Mouse (Mus musculus) liver, embryonic 14.5 days (tissue): ENCODE results near the gene Selenov. TPM values are rescaled to one million over a fixed set of nuclear protein-coding genes. Genes with fewer than 3 reads are reported as not detected.
A peak's percentile ranks its signal among the peaks of the same experiment; 100 is the strongest.

ENCODE experiments used
- ATAC-seq: fragments of 200-750 bp; cut with Nextera tagmentation; 2 replicates; pipeline ENCODE4 v1.8.0; 2017; ENCODE audit warnings: moderate number of reproducible peaks, mild to moderate bottlenecking, moderate library complexity; ENCODE audit not compliant: insufficient read depth
- DNase-seq, 3 experiments: peaks; one replicate each; pipeline ENCODE4 v3.0.0-alpha.2; 2012 to 2013; ENCODE audit warnings: low read depth in 3 of 3, low spot score in 3 of 3
- H3K27ac ChIP-seq: fragments of 300-500 bp; sonication (generic); 2 replicates; pipeline ENCODE4 v1.5.1; 2014; ENCODE audit warnings: moderate library complexity, mild to moderate bottlenecking, control low read depth, inconsistent platforms
- H3K27me3 ChIP-seq: fragments of 300-500 bp; sonication (generic); 2 replicates; pipeline ENCODE4 v1.6.1; 2014; ENCODE audit warnings: mild to moderate bottlenecking, low read length, moderate library complexity; ENCODE audit not compliant: control insufficient read depth, insufficient read depth
- H3K36me3 ChIP-seq: fragments of 300-500 bp; sonication (generic); replicated peaks from 2 replicates; pipeline ENCODE4 v1.6.1; 2014; ENCODE audit warnings: low read depth; ENCODE audit not compliant: control insufficient read depth, insufficient read depth
- H3K4me1 ChIP-seq, 2 experiments: fragments of 200-500 bp in 1 of 2; fragments of 300-500 bp in 1 of 2; sonication (generic) in 1 of 2; replicated peaks; 2 replicates each; pipeline ENCODE4 v1.6.1; 2012 to 2014; ENCODE audit warnings: antibody characterized with exemption in 1 of 2, inconsistent platforms in 1 of 2, low read length in 1 of 2; ENCODE audit not compliant: control insufficient read depth in 2 of 2, insufficient read depth in 2 of 2
- H3K4me2 ChIP-seq: fragments of 300-500 bp; sonication (generic); 2 replicates; pipeline ENCODE4 v1.6.1; 2014; ENCODE audit warnings: low read depth, mild to moderate bottlenecking, control low read depth, moderate library complexity
- H3K4me3 ChIP-seq, 2 experiments: fragments of 200-500 bp in 1 of 2; fragments of 300-500 bp in 1 of 2; sonication (generic) in 1 of 2; 2 replicates each; pipeline ENCODE4 v1.5.1; 2012 to 2014; ENCODE audit warnings: low read depth in 2 of 2, low read length in 2 of 2, mild to moderate bottlenecking in 2 of 2, control low read depth in 1 of 2, inconsistent platforms in 1 of 2, moderate library complexity in 1 of 2; ENCODE audit not compliant: insufficient read depth in 1 of 2
- H3K9ac ChIP-seq: fragments of 300-500 bp; sonication (generic); replicated peaks from 2 replicates; pipeline ENCODE4 v1.6.1; 2014; ENCODE audit warnings: mild to moderate bottlenecking, control low read depth, moderate library complexity
- H3K9me3 ChIP-seq: fragments of 300-500 bp; sonication (generic); 2 replicates; pipeline ENCODE4 v1.6.1; 2016; ENCODE audit warnings: low read length, mixed read lengths; ENCODE audit not compliant: control insufficient read depth
- CTCF ChIP-seq: IDR thresholded peaks from 2 replicates; pipeline ENCODE4 v1.5.1; 2016; ENCODE audit warnings: antibody characterized with exemption, low read depth, control low read depth
- EP300 ChIP-seq: IDR thresholded peaks from 2 replicates; pipeline ENCODE4 v1.6.1; 2016; ENCODE audit warnings: antibody characterized with exemption, low read depth
- WGBS: fragments of 180-500 bp; shearing (Covaris S2); extraction: QIAGEN DNeasy Blood & Tissue Kit; methylation state at CpG from one replicate; pipeline ENCODE4 v1.1.7; 2014; ENCODE audit not compliant: insufficient replicate concordance; 5-methylcytosine and 5-hydroxymethylcytosine counted together
- polyA plus RNA-seq, 2 experiments: library from polyadenylated mRNA; depleted of rRNA in 1 of 2; stranded (reverse) in 1 of 2; unstranded in 1 of 2; fragments of >200 nt; fragmentation: Nextera tagmentation in 1 of 2; extraction: Ambion mirVana in 1 of 2; gene quantifications; 2 replicates each; pipeline versions ENCODE4 v1.2.1 to v1.2.3; 2012 to 2014

Selenov gene
- polyA plus RNA-seq, 2 experiments: not detected

- Histone ChIP-seq H3K9me3 (no peaks in the 10 kb centered on the region), H3K4me1 (peaks cover 4 to 5% of the 10 kb centered on the region in 2 experiments), H3K36me3 (peaks cover 10% of the 10 kb centered on the region), H3K27ac (no peak overlapping the region), H3K27me3 (no peaks in the 10 kb centered on the region), H3K9ac (no peak overlapping the region), H3K4me3 (no peak overlapping the region), H3K4me2 (no peak overlapping the region)
- TF ChIP-seq CTCF: no peak
- no peak for TF ChIP-seq EP300
- 79% methylated on average over 4 of the region's 4 CpGs for WGBS
- DNase-seq (no peak), ATAC-seq (no peak)
These were observed 43.5 kb upstream of the Selenov start for GRCm38 (mm10) chr7:28334534-28334933.

- no peaks in the 10 kb centered on the region for H3K9me3 ChIP-seq
- H3K4me1 ChIP-seq: no peaks in the 10 kb centered on the region
- WGBS: 89% methylated on average over 2 of the region's 2 CpGs
- TF ChIP-seq EP300: no peak
- TF ChIP-seq CTCF: no peak
- DNase-seq (no peak), ATAC-seq (no peak)
- H3K9ac ChIP-seq: no peak overlapping the region
- no peak overlapping the region for H3K4me2 ChIP-seq
- no peak overlapping the region for H3K4me3 ChIP-seq
- no peaks in the 10 kb centered on the region for H3K27me3 ChIP-seq
- no peak overlapping the region for H3K27ac ChIP-seq
- peaks cover 52% of the 10 kb centered on the region for H3K36me3 ChIP-seq
These were observed 37.3 kb upstream of the Selenov start for GRCm38 (mm10) chr7:28328260-28328659.

- Histone ChIP-seq H3K4me1 (no peaks in the 10 kb centered on the region), H3K4me2 (no peak overlapping the region), H3K9ac (no peak overlapping the region), H3K36me3 (peaks cover 66% of the 10 kb centered on the region), H3K27ac (no peak overlapping the region), H3K4me3 (no peak overlapping the region), H3K9me3 (no peaks in the 10 kb centered on the region), H3K27me3 (no peaks in the 10 kb centered on the region)
- no peak for TF ChIP-seq CTCF
- no peak for TF ChIP-seq EP300
- ATAC-seq (no peak), DNase-seq (no peak)
- 70% methylated on average over 4 of the region's 4 CpGs for WGBS
These were observed 35.5 kb upstream of the Selenov start for GRCm38 (mm10) chr7:28326457-28326856.

- ATAC-seq (no peak), DNase-seq (no peak)
- TF ChIP-seq EP300: no peak
- no peak for TF ChIP-seq CTCF
- peaks cover 70% of the 10 kb centered on the region for H3K36me3 ChIP-seq
- H3K27me3 ChIP-seq: no peaks in the 10 kb centered on the region
- H3K9me3 ChIP-seq: no peaks in the 10 kb centered on the region
- H3K4me3 ChIP-seq: no peak overlapping the region
- WGBS: 75% methylated on average over 8 of the region's 8 CpGs
- no peak overlapping the region for H3K4me2 ChIP-seq
- no peak overlapping the region for H3K27ac ChIP-seq
- H3K4me1 ChIP-seq: no peaks in the 10 kb centered on the region
- no peak overlapping the region for H3K9ac ChIP-seq
These were observed 34.3 kb upstream of the Selenov start for GRCm38 (mm10) chr7:28325293-28325692.

- WGBS: 69% methylated on average over 15 of the region's 15 CpGs
These were observed 31.2 kb upstream of the Selenov start for GRCm38 (mm10) chr7:28321974-28322720.

More at GRCm38 (mm10) chr7:28321974-28322720, 31.2 kb upstream of the Selenov start:
- Histone ChIP-seq H3K27ac (no peak overlapping the region), H3K9me3 (no peaks in the 10 kb centered on the region), H3K27me3 (no peaks in the 10 kb centered on the region), H3K9ac (no peak overlapping the region), H3K4me1 (no peaks in the 10 kb centered on the region), H3K36me3 (peaks cover 82% of the 10 kb centered on the region), H3K4me2 (no peak overlapping the region), H3K4me3 (no peak overlapping the region)
- TF ChIP-seq CTCF: no peak
- TF ChIP-seq EP300: no peak
- DNase-seq: no peak
- ATAC-seq: peak; percentile 22; the same call in 1 of the 2 replicates
